In genomic region chr11:74926388-74927005, GRCm38 (mm10) we compare ENCODE assay signal across 8 mouse cellular contexts. TPM values are rescaled to one million over a fixed set of nuclear protein-coding genes. Genes with fewer than 3 reads are reported as not detected.
A peak's percentile ranks its signal among the peaks of the same experiment; 100 is the strongest.
DNase-seq lines count a peak whose midpoint lies in the region; ATAC-seq lines count a peak whose summit lies in the region.

No protein-coding gene starts in this region.

- H3K4me2 ChIP-seq in forebrain, embryonic 16.5 days (ENCODE audit: low read length) = peak overlapping the region; percentile 76
- H3K4me2 ChIP-seq in intestine, embryonic 15.5 days (replicated peaks) = peak overlapping the region; percentile 57

- ATAC-seq in forebrain, embryonic 16.5 days = 0 out of 2 replicates have a peak, but pooled peaks have one; percentile 1
- peak; percentile 18 for ATAC-seq in intestine, embryonic 15.5 days

- H3K4me3 ChIP-seq in forebrain, embryonic 16.5 days (replicated peaks; ENCODE audit: low read length) = peak overlapping the region; percentile 99
- peak overlapping the region; percentile 95 for H3K4me3 ChIP-seq in intestine, embryonic 15.5 days (replicated peaks)

- H3K9me3 ChIP-seq in forebrain, embryonic 16.5 days (ENCODE audit: control insufficient read depth, low read length) = no peaks in the 10 kb centered on the region
- H3K9me3 ChIP-seq in intestine, embryonic 15.5 days = no peaks in the 10 kb centered on the region

- H3K36me3 ChIP-seq in forebrain, embryonic 16.5 days (ENCODE audit: control insufficient read depth, insufficient read depth) = 0 out of 2 replicates have a peak, but pooled peaks cover 2% of the 10 kb centered on the region
- peaks cover 8% of the 10 kb centered on the region for H3K36me3 ChIP-seq in intestine, embryonic 15.5 days

- no peaks in the 10 kb centered on the region for H3K27me3 ChIP-seq in forebrain, embryonic 16.5 days (replicated peaks; ENCODE audit: control insufficient read depth, insufficient read depth, low read length)
- H3K27me3 ChIP-seq in intestine, embryonic 15.5 days (replicated peaks) = no peaks in the 10 kb centered on the region

- DNase-seq in embryo, embryonic 11 days = peak; percentile 16
- DNase-seq in embryo, embryonic 10.5 days (ENCODE audit: low spot score) = no peak
- peak; percentile 65 for DNase-seq in adrenal gland, postnatal 10 days
- DNase-seq in lung, adult 18-20 months = peak; percentile 58 to 66
- peak; percentile 39 to 69 for DNase-seq in spleen, postnatal 10 days (ENCODE audit: low spot score in 2 of 2)
- DNase-seq in left cerebral cortex, adult 8-10 months (ENCODE audit: low spot score in 2 of 2) = no peak

- whole genome bisulfite sequencing in forebrain, embryonic 16.5 days = 6% methylated on average over 11 of the region's 11 CpGs
- 5% methylated on average over 11 of the region's 11 CpGs for WGBS in intestine, embryonic 15.5 days

- H3K4me1 ChIP-seq in forebrain, embryonic 16.5 days (replicated peaks; ENCODE audit: control insufficient read depth, insufficient read depth, low read length) = peaks cover 16% of the 10 kb centered on the region
- H3K4me1 ChIP-seq in intestine, embryonic 15.5 days (replicated peaks) = peaks cover 7% of the 10 kb centered on the region

- peak overlapping the region; percentile 91 for H3K9ac ChIP-seq in forebrain, embryonic 16.5 days (replicated peaks; ENCODE audit: low read depth, low read length)
- peak overlapping the region; percentile 95 for H3K9ac ChIP-seq in intestine, embryonic 15.5 days

- H3K27ac ChIP-seq in forebrain, embryonic 16.5 days (ENCODE audit: low read length) = peak overlapping the region; percentile 97
- peak overlapping the region; percentile 100 for H3K27ac ChIP-seq in intestine, embryonic 15.5 days

RNA-seq across cellular contexts. Expression of gene Srr, which starts 0.7 kb away (rescaled TPM):
- total RNA-seq in adrenal gland, postnatal 10 days (2021) = 10 to 100 TPM; 46.4 to 52.7 TPM
- polyA plus RNA-seq in forebrain, embryonic 16.5 days (2015; fragmentation: Nextera tagmentation; extraction: Ambion mirVana) = 44.5 and 46.5 TPM in 2 replicates
- polyA plus RNA-seq in intestine, embryonic 15.5 days (2015; fragmentation: Nextera tagmentation; extraction: Ambion mirVana) = 16.1 and 16.6 TPM in 2 replicates
- total RNA-seq in left cerebral cortex, adult 8-10 months (2022) = 10 to 100 TPM; 78.8 to 86.2 (median 81.8) TPM

RNA-seq across cellular contexts. Expression of gene Smg6, which starts 0.9 kb away (rescaled TPM):
- total RNA-seq in adrenal gland, postnatal 10 days (2021) = 10 to 100 TPM; 20.1 to 27.5 TPM
- 18.6 and 19.2 TPM in 2 replicates for polyA plus RNA-seq in forebrain, embryonic 16.5 days (2015; fragmentation: Nextera tagmentation; extraction: Ambion mirVana)
- 11.9 and 12.4 TPM in 2 replicates for polyA plus RNA-seq in intestine, embryonic 15.5 days (2015; fragmentation: Nextera tagmentation; extraction: Ambion mirVana)
- 10 to 100 TPM; 30.7 to 33.6 (median 31.9) TPM for total RNA-seq in left cerebral cortex, adult 8-10 months (2022)

RNA-seq across cellular contexts. Expression of gene Tsr1, which starts 28.6 kb away (rescaled TPM):
- total RNA-seq in adrenal gland, postnatal 10 days (2021) = 10 to 100 TPM; 34.6 to 39.2 TPM
- 38.0 and 41.5 TPM in 2 replicates for polyA plus RNA-seq in forebrain, embryonic 16.5 days (2015; fragmentation: Nextera tagmentation; extraction: Ambion mirVana)
- 49.6 and 53.5 TPM in 2 replicates for polyA plus RNA-seq in intestine, embryonic 15.5 days (2015; fragmentation: Nextera tagmentation; extraction: Ambion mirVana)
- 10 to 100 TPM; 29.8 to 38.1 (median 30.8) TPM for total RNA-seq in left cerebral cortex, adult 8-10 months (2022)

RNA-seq across cellular contexts. Expression of gene Sgsm2, which starts 29.6 kb away (rescaled TPM):
- 10 to 100 TPM; 18.3 to 25.3 TPM for total RNA-seq in adrenal gland, postnatal 10 days (2021)
- 13.1 and 18.2 TPM in 2 replicates for polyA plus RNA-seq in forebrain, embryonic 16.5 days (2015; fragmentation: Nextera tagmentation; extraction: Ambion mirVana)
- polyA plus RNA-seq in intestine, embryonic 15.5 days (2015; fragmentation: Nextera tagmentation; extraction: Ambion mirVana) = 5.1 TPM in 2 replicates
- 10 to 100 TPM; 80.5 to 93.7 (median 88.2) TPM for total RNA-seq in left cerebral cortex, adult 8-10 months (2022)

Comparison
In these comparisons a context has a peak if more than half of its experiments do, and no peak if none do; other contexts are left out.
1. DNase-seq: peak in embryo, embryonic 11 days (single experiment), adrenal gland, postnatal 10 days (single experiment), lung, adult 18-20 months (2 of 2) and spleen, postnatal 10 days (2 of 2); none in embryo, embryonic 10.5 days (single experiment) and left cerebral cortex, adult 8-10 months (0 of 2).